Mouse (Mus musculus): ENCODE measurements around the gene Gm20388.

GRCm38 (mm10) chr8:120314932-120315331 lies 404.3 kb downstream of the Gm20388 start:
- no peak for TF ChIP-seq CTCF (IDR thresholded peaks at IDR 0.05; ENCODE audit: low read depth)
- no peak for TF ChIP-seq EP300 (IDR thresholded peaks at IDR 0.05; ENCODE audit: low read depth)
